Mouse (Mus musculus) liver, postnatal 0 days (tissue): ENCODE results near the gene Lef1.

Experiments
- CTCF ChIP-seq: sonication (generic); IDR thresholded peaks from 2 replicates; pipeline ENCODE4 v1.5.1; 2016; ENCODE audit warnings: antibody characterized with exemption, low read depth
- EP300 ChIP-seq: IDR thresholded peaks from 2 replicates; pipeline ENCODE4 v1.6.1; 2016; ENCODE audit warnings: antibody characterized with exemption, low read depth, mild to moderate bottlenecking

DNA sequence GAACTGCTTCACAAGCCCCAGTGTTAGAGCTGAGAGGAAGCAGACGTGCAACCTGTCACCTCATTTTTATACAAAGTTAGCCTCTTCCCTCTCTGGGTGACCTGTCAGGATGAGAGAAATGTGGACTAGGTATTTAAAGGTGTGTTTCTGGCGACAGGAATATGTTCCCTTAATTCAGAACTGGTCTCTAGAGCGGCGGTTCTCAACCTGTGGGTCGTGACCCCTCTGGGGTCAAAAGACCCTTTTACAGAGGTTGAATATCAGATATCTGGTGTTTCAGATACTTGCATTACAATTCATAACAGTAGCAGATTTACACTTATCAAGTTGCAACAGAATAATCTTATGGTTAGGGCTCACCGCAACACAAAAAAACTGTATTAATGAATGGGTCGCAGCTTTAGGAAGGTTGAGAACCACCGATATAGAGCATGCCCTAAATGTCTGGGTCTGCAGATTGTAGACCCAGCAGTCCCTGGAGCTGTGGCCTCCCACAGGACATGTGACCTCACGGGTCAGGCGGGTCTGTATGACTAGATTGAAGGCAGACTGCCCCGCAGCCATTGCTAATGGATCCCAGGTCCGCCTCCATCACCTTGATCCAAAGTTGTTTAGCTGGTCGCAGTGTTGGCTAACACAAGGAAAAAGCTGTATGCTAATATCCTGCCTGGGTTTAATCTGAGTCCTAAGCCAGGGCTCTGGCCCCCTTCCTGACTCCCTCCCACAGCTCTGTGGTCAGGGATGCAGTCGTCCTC is 108.5 kb downstream of the Lef1 start:
- no peak for TF ChIP-seq EP300
- no peak for TF ChIP-seq CTCF
